10 mouse cellular contexts compared by ENCODE assay signal in the genomic region with DNA sequence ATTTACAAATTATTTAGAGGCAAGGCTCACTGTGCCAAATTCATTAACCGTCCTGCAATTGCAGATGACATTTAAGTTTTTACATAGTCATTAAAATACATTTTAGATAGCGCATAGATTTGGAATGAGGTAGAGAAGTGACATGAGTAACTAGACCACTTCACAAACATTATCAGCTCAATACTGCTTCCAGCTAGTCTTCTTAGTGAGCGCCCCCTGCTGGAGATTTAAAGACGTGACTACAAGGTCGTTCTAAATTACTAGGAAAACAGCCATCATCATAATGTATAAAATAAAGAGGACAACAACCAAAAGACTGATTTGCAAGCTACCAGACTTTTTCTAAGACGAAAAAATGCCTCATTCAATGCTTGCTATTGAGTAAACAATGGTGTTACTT. TPM values are rescaled to one million over a fixed set of nuclear protein-coding genes. Genes with fewer than 3 reads are reported as not detected.
DNase-seq lines count a peak whose midpoint lies in the region; ATAC-seq lines count a peak whose summit lies in the region.
"Had no signal": no experiment of that assay in that cellular context is flagged by ENCODE, and none has a peak within 500 bp of the region (broad histone marks: within the 10 kb centered on the region; RNA-seq: fewer than 3 reads in every experiment).

No protein-coding gene starts in this region.

- ATAC-seq in kidney, embryonic 15.5 days (replicated peaks; ENCODE audit: low FRiP score): 0 out of 2 replicates have a peak, but pooled peaks have one; percentile 43
- ATAC-seq in midbrain, embryonic 14.5 days (ENCODE audit: low FRiP score, low TSS enrichment): no peak; the same call in 1 of the 2 replicates

- DNase-seq in heart, postnatal 10 days: peak; percentile 47 to 73
- no peak for DNase-seq in heart, adult 11 months
- DNase-seq in 3T3-L1 (ENCODE audit: low read depth, low spot score): peak; percentile 71
- DNase-seq in R1 (ENCODE audit: low read depth, low spot score): peak; percentile 64
- DNase-seq in embryo, embryonic 10 days (ENCODE audit: low spot score): peak; percentile 81
- peak; percentile 86 for DNase-seq in midbrain, embryonic 14.5 days
- DNase-seq in spleen, postnatal 36 days (ENCODE audit: low spot score in 2 of 2): no peak

- no peak overlapping the region for H3K4me3 ChIP-seq in kidney, embryonic 15.5 days (replicated peaks)
- no peak overlapping the region for H3K4me3 ChIP-seq in midbrain, embryonic 14.5 days (replicated peaks; ENCODE audit: low read depth, low read length)

- 21% methylated on average over 6 of the region's 6 CpGs for WGBS in kidney, embryonic 15.5 days
- WGBS in midbrain, embryonic 14.5 days: 18% methylated on average over 6 of the region's 6 CpGs

- H3K9me3 ChIP-seq in kidney, embryonic 15.5 days (replicated peaks): no peaks in the 10 kb centered on the region
- no peaks in the 10 kb centered on the region for H3K9me3 ChIP-seq in midbrain, embryonic 14.5 days (ENCODE audit: control insufficient read depth, low read length)

- H3K27me3 ChIP-seq in kidney, embryonic 15.5 days: no peaks in the 10 kb centered on the region
- no peaks in the 10 kb centered on the region for H3K27me3 ChIP-seq in midbrain, embryonic 14.5 days (ENCODE audit: control insufficient read depth, insufficient read depth, low read length)

- no peak overlapping the region for H3K9ac ChIP-seq in kidney, embryonic 15.5 days
- no peak overlapping the region for H3K9ac ChIP-seq in midbrain, embryonic 14.5 days (replicated peaks; ENCODE audit: low read length)

- H3K36me3 ChIP-seq in kidney, embryonic 15.5 days: no peaks in the 10 kb centered on the region
- H3K36me3 ChIP-seq in midbrain, embryonic 14.5 days (ENCODE audit: control insufficient read depth, insufficient read depth, low read length): no peaks in the 10 kb centered on the region

- H3K27ac ChIP-seq in kidney, embryonic 15.5 days: no peak overlapping the region
- H3K27ac ChIP-seq in midbrain, embryonic 14.5 days (replicated peaks; ENCODE audit: low read depth, low read length): no peak overlapping the region

- H3K4me1 ChIP-seq in kidney, embryonic 15.5 days: no peaks in the 10 kb centered on the region
- H3K4me1 ChIP-seq in midbrain, embryonic 14.5 days (ENCODE audit: control insufficient read depth, insufficient read depth, low read length): no peaks in the 10 kb centered on the region

- intact Hi-C loops in heart, postnatal 10 days (cut with DNase I): loop anchor here (1.0 to 10.0 kb wide), 2 partner anchors 251 to 513 kb away; no protein-coding TSS in a partner anchor

- no peak overlapping the region for H3K4me2 ChIP-seq in kidney, embryonic 15.5 days
- H3K4me2 ChIP-seq in midbrain, embryonic 14.5 days (ENCODE audit: low read length): no peak overlapping the region

RNA-seq across cellular contexts. Expression of a gene that starts 32.0 kb away (rescaled TPM):
- 100 to 1,000 TPM in 1 of 2 experiments, 10 to 100 TPM in 1; 92.2 to 142 TPM for total RNA-seq in heart, postnatal 10 days (2021)
- not detected in 2 replicates for polyA plus RNA-seq in kidney, embryonic 15.5 days (2015; fragmentation: Nextera tagmentation; extraction: Ambion mirVana)
- polyA plus RNA-seq in midbrain, embryonic 14.5 days (2014; fragmentation: Nextera tagmentation; extraction: Ambion mirVana): not detected in 2 replicates
- total RNA-seq: layer of hippocampus, postnatal 25 days had no signal
- polyA plus RNA-seq: spleen, adult 2 months had no signal

RNA-seq across cellular contexts. Expression of a gene that starts 44.8 kb away (rescaled TPM):
- not detected for total RNA-seq in heart, postnatal 10 days (2021)
- not detected in 2 replicates for polyA plus RNA-seq in kidney, embryonic 15.5 days (2015; fragmentation: Nextera tagmentation; extraction: Ambion mirVana)
- polyA plus RNA-seq in midbrain, embryonic 14.5 days (2014; fragmentation: Nextera tagmentation; extraction: Ambion mirVana): not detected in 2 replicates
- total RNA-seq: layer of hippocampus, postnatal 25 days had no signal
- polyA plus RNA-seq: spleen, adult 2 months had no signal

Comparison
In these comparisons a context has a peak if more than half of its experiments do, and no peak if none do; other contexts are left out.
1. DNase-seq: peak in heart, postnatal 10 days (2 of 2), 3T3-L1 (single experiment), R1 (single experiment), embryo, embryonic 10 days (single experiment) and midbrain, embryonic 14.5 days (single experiment); none in heart, adult 11 months (single experiment) and spleen, postnatal 36 days (0 of 2).